ENCODE assay signal across 10 mouse cellular contexts in genomic region chr12:86556796-86557517, GRCm38 (mm10).
DNase-seq lines count a peak whose midpoint lies in the region; ATAC-seq lines count a peak whose summit lies in the region.
"Had no signal": no experiment of that assay in that cellular context is flagged by ENCODE, and none has a peak within 500 bp of the region (broad histone marks: within the 10 kb centered on the region; RNA-seq: fewer than 3 reads in every experiment).

No protein-coding gene starts in this region.

- no peak overlapping the region for H3K4me2 ChIP-seq in midbrain, embryonic 14.5 days (ENCODE audit: low read length)

- H3K9me3 ChIP-seq in midbrain, embryonic 14.5 days (ENCODE audit: control insufficient read depth, low read length) = no peaks in the 10 kb centered on the region

- DNase-seq in adrenal gland, postnatal 14 days = peak; percentile 14
- no peak for DNase-seq in adrenal gland, postnatal 25 days
- peak; percentile 38 for DNase-seq in lung, postnatal 10 days
- DNase-seq in lung, postnatal 14 days = no peak
- DNase-seq in c-Kit-positive CD71-negative TER-119-negative erythroid progenitor cells, embryonic 14.5 days (ENCODE audit: low read depth) = peak; percentile 25
- DNase-seq in midbrain, embryonic 14.5 days = peak; percentile 23
- no peak for DNase-seq in layer of hippocampus, postnatal 14 days (ENCODE audit: low spot score in 2 of 2)
- DNase-seq in gastrocnemius, postnatal 14 days = no peak
- DNase-seq: layer of hippocampus, postnatal 36 days had no signal

- intact Hi-C loops in gastrocnemius, postnatal 14 days (cut with DNase I; ENCODE audit: low total_unique reads) = no loop called here

- H3K9ac ChIP-seq in midbrain, embryonic 14.5 days (replicated peaks; ENCODE audit: low read length) = no peak overlapping the region

- no peaks in the 10 kb centered on the region for H3K27me3 ChIP-seq in midbrain, embryonic 14.5 days (ENCODE audit: control insufficient read depth, insufficient read depth, low read length)

- no peaks in the 10 kb centered on the region for H3K36me3 ChIP-seq in midbrain, embryonic 14.5 days (ENCODE audit: control insufficient read depth, insufficient read depth, low read length)

- H3K4me3 ChIP-seq in midbrain, embryonic 14.5 days (replicated peaks; ENCODE audit: low read depth, low read length) = no peak overlapping the region

- 46% methylated on average over 10 of the region's 10 CpGs for WGBS in midbrain, embryonic 14.5 days

- ATAC-seq in midbrain, embryonic 14.5 days (ENCODE audit: low FRiP score, low TSS enrichment) = no peak
- ATAC-seq: intestine, embryonic 16.5 days had no signal

- H3K4me1 ChIP-seq in midbrain, embryonic 14.5 days (ENCODE audit: control insufficient read depth, insufficient read depth, low read length) = no peaks in the 10 kb centered on the region

- H3K27ac ChIP-seq in midbrain, embryonic 14.5 days (replicated peaks; ENCODE audit: low read depth, low read length) = no peak overlapping the region

Comparison
In these comparisons a context has a peak if more than half of its experiments do, and no peak if none do; other contexts are left out.
1. DNase-seq: peak in adrenal gland, postnatal 14 days (single experiment), lung, postnatal 10 days (single experiment), c-Kit-positive CD71-negative TER-119-negative erythroid progenitor cells, embryonic 14.5 days (single experiment) and midbrain, embryonic 14.5 days (single experiment); none in adrenal gland, postnatal 25 days (single experiment), lung, postnatal 14 days (single experiment), layer of hippocampus, postnatal 14 days (0 of 2) and gastrocnemius, postnatal 14 days (single experiment).